Comparison of ENCODE assay signal across 10 mouse cellular contexts in genomic region chr14:20610146-20610545, GRCm38 (mm10). TPM values are rescaled to one million over a fixed set of nuclear protein-coding genes. Genes with fewer than 3 reads are reported as not detected.
DNase-seq lines count a peak whose midpoint lies in the region; ATAC-seq lines count a peak whose summit lies in the region.
"Had no signal": no experiment of that assay in that cellular context is flagged by ENCODE, and none has a peak within 500 bp of the region (broad histone marks: within the 10 kb centered on the region; RNA-seq: fewer than 3 reads in every experiment).

No protein-coding gene starts in this region.

- 69% methylated on average over 4 of the region's 4 CpGs for WGBS in kidney, embryonic 16.5 days
- WGBS in stomach, embryonic 16.5 days, result 69% methylated on average over 4 of the region's 4 CpGs
- 86% methylated on average over 4 of the region's 4 CpGs for WGBS in midbrain, embryonic 14.5 days

- H3K4me2 ChIP-seq in kidney, embryonic 16.5 days (replicated peaks; ENCODE audit: low read depth, low read length), result no peak overlapping the region
- no peak overlapping the region for H3K4me2 ChIP-seq in stomach, embryonic 16.5 days (ENCODE audit: low read depth, low read length)
- H3K4me2 ChIP-seq in midbrain, embryonic 14.5 days (ENCODE audit: low read length), result no peak overlapping the region

- H3K27ac ChIP-seq in kidney, embryonic 16.5 days (ENCODE audit: low read length), result peak overlapping the region; percentile 63
- H3K27ac ChIP-seq in stomach, embryonic 16.5 days (ENCODE audit: low read length), result peak overlapping the region; percentile 1; the same call in 1 of the 2 replicates
- no peak overlapping the region for H3K27ac ChIP-seq in midbrain, embryonic 14.5 days (replicated peaks; ENCODE audit: low read depth, low read length)

- peaks cover 11% of the 10 kb centered on the region; the same call in 1 of the 2 replicates for H3K4me1 ChIP-seq in kidney, embryonic 16.5 days (ENCODE audit: insufficient read depth, low read length)
- 0 out of 2 replicates have a peak, but pooled peaks cover 3% of the 10 kb centered on the region for H3K4me1 ChIP-seq in stomach, embryonic 16.5 days (ENCODE audit: control insufficient read depth, insufficient read depth, low read length)
- no peaks in the 10 kb centered on the region for H3K4me1 ChIP-seq in midbrain, embryonic 14.5 days (ENCODE audit: control insufficient read depth, insufficient read depth, low read length)

- H3K36me3 ChIP-seq in kidney, embryonic 16.5 days (ENCODE audit: insufficient read depth, low read length), result no peaks in the 10 kb centered on the region
- H3K36me3 ChIP-seq in stomach, embryonic 16.5 days (ENCODE audit: control insufficient read depth, insufficient read depth, low read length), result no peaks in the 10 kb centered on the region
- H3K36me3 ChIP-seq in midbrain, embryonic 14.5 days (ENCODE audit: control insufficient read depth, insufficient read depth, low read length), result 0 out of 2 replicates have a peak, but pooled peaks cover 3% of the 10 kb centered on the region

- no peaks in the 10 kb centered on the region for H3K9me3 ChIP-seq in kidney, embryonic 16.5 days (ENCODE audit: low read length)
- H3K9me3 ChIP-seq in stomach, embryonic 16.5 days (replicated peaks; ENCODE audit: control insufficient read depth, low read length), result no peaks in the 10 kb centered on the region
- H3K9me3 ChIP-seq in midbrain, embryonic 14.5 days (ENCODE audit: control insufficient read depth, low read length), result no peaks in the 10 kb centered on the region

- no peak overlapping the region for H3K4me3 ChIP-seq in kidney, embryonic 16.5 days (ENCODE audit: low read length)
- H3K4me3 ChIP-seq in stomach, embryonic 16.5 days (replicated peaks; ENCODE audit: low read length), result no peak overlapping the region
- no peak overlapping the region for H3K4me3 ChIP-seq in midbrain, embryonic 14.5 days (replicated peaks; ENCODE audit: low read depth, low read length)

- peak; percentile 5 for DNase-seq in embryo, embryonic 10 days (ENCODE audit: low spot score)
- DNase-seq in embryo, embryonic 9.5 days (ENCODE audit: extremely low spot score), result no peak
- DNase-seq in heart, adult 18-20 months, result peak; percentile 71 to 82
- no peak for DNase-seq in left cerebral cortex, adult 8-10 months (ENCODE audit: low spot score in 2 of 2)
- DNase-seq in midbrain, embryonic 14.5 days, result no peak
- no peak for DNase-seq in cerebellum, adult 8-10 months
- DNase-seq: B cell, adult 2 months had no signal

- peak; percentile 75 for ATAC-seq in kidney, embryonic 16.5 days (ENCODE audit: low FRiP score, low TSS enrichment)
- ATAC-seq in stomach, embryonic 16.5 days (ENCODE audit: insufficient read depth, low FRiP score), result 0 out of 2 replicates have a peak, but pooled peaks have one; percentile 37
- ATAC-seq in midbrain, embryonic 14.5 days (ENCODE audit: low FRiP score, low TSS enrichment), result no peak
- ATAC-seq: intestine, postnatal 0 days had no signal

- H3K27me3 ChIP-seq in kidney, embryonic 16.5 days (ENCODE audit: insufficient read depth, low read length), result no peaks in the 10 kb centered on the region
- H3K27me3 ChIP-seq in stomach, embryonic 16.5 days (ENCODE audit: control insufficient read depth, insufficient read depth, low read length), result no peaks in the 10 kb centered on the region
- H3K27me3 ChIP-seq in midbrain, embryonic 14.5 days (ENCODE audit: control insufficient read depth, insufficient read depth, low read length), result no peaks in the 10 kb centered on the region

- H3K9ac ChIP-seq in kidney, embryonic 16.5 days (replicated peaks; ENCODE audit: low read length), result no peak overlapping the region
- no peak overlapping the region for H3K9ac ChIP-seq in stomach, embryonic 16.5 days (ENCODE audit: low read length)
- no peak overlapping the region for H3K9ac ChIP-seq in midbrain, embryonic 14.5 days (replicated peaks; ENCODE audit: low read length)

RNA-seq across cellular contexts. Expression of gene Usp54, which starts 30.7 kb away (rescaled TPM):
- total RNA-seq in heart, adult 18-20 months (2021), result 10 to 100 TPM; 12.0 to 14.4 TPM
- polyA plus RNA-seq in kidney, embryonic 16.5 days (2015; fragmentation: Nextera tagmentation; extraction: Ambion mirVana), result 8.0 and 10.2 TPM in 2 replicates
- 6.4 and 7.4 TPM in 2 replicates for polyA plus RNA-seq in stomach, embryonic 16.5 days (2015; fragmentation: Nextera tagmentation; extraction: Ambion mirVana)
- 10 to 100 TPM; 52.2 to 58.6 (median 54.9) TPM for total RNA-seq in left cerebral cortex, adult 8-10 months (2022)
- 10.9 and 14.5 TPM in 2 replicates for polyA plus RNA-seq in midbrain, embryonic 14.5 days (2014; fragmentation: Nextera tagmentation; extraction: Ambion mirVana)

RNA-seq across cellular contexts. Expression of gene Myoz1, which starts 46.2 kb away (rescaled TPM):
- under 1 TPM; 0.35 to 0.54 TPM for total RNA-seq in heart, adult 18-20 months (2021)
- polyA plus RNA-seq in kidney, embryonic 16.5 days (2015; fragmentation: Nextera tagmentation; extraction: Ambion mirVana), result 3.0 and 3.2 TPM in 2 replicates
- 1.4 and 29.8 TPM in 2 replicates for polyA plus RNA-seq in stomach, embryonic 16.5 days (2015; fragmentation: Nextera tagmentation; extraction: Ambion mirVana)
- 1 to 10 TPM in 2 of 4 experiments, under 1 TPM in 1, not detected in 1; 0.27 to 1.2 (median 1.1) TPM for total RNA-seq in left cerebral cortex, adult 8-10 months (2022)
- not detected in 2 replicates for polyA plus RNA-seq in midbrain, embryonic 14.5 days (2014; fragmentation: Nextera tagmentation; extraction: Ambion mirVana)
- polyA plus RNA-seq: intestine, postnatal 0 days had no signal

RNA-seq across cellular contexts. Expression of gene Synpo2l, which starts 58.0 kb away (rescaled TPM):
- total RNA-seq in heart, adult 18-20 months (2021), result 10 to 100 TPM; 87.3 to 87.9 TPM
- polyA plus RNA-seq in kidney, embryonic 16.5 days (2015; fragmentation: Nextera tagmentation; extraction: Ambion mirVana), result 0.92 and 1.2 TPM in 2 replicates
- 0.36 and 5.1 TPM in 2 replicates for polyA plus RNA-seq in stomach, embryonic 16.5 days (2015; fragmentation: Nextera tagmentation; extraction: Ambion mirVana)
- under 1 TPM; 0.23 to 0.57 (median 0.47) TPM for total RNA-seq in left cerebral cortex, adult 8-10 months (2022)
- polyA plus RNA-seq in midbrain, embryonic 14.5 days (2014; fragmentation: Nextera tagmentation; extraction: Ambion mirVana), result 0.09 TPM in 2 replicates

Comparison
In these comparisons a context has a peak if more than half of its experiments do, and no peak if none do; other contexts are left out.
1. DNase-seq: peak in embryo, embryonic 10 days (single experiment) and heart, adult 18-20 months (2 of 2); none in embryo, embryonic 9.5 days (single experiment), left cerebral cortex, adult 8-10 months (0 of 2), midbrain, embryonic 14.5 days (single experiment) and cerebellum, adult 8-10 months (single experiment).